Mouse (Mus musculus): ENCODE results near the gene Nsun3.

- TF ChIP-seq CTCF (IDR thresholded peaks at IDR 0.05; ENCODE audit: extremely low read depth, insufficient read length, insufficient replicate concordance, low read depth, low read length) = no peak
- TF ChIP-seq POLR2A (IDR thresholded peaks at IDR 0.05; ENCODE audit: low read depth, low read length) = no peak
These were observed 33.0 kb downstream of the Nsun3 start for GRCm38 (mm10) chr16:62753597-62753996.
